Mouse (Mus musculus) CH12.LX (cell line): Measurements from ENCODE around the gene Immp2l. TPM values are rescaled to one million over a fixed set of nuclear protein-coding genes. Genes with fewer than 3 reads are reported as not detected.
A peak's percentile ranks its signal among the peaks of the same experiment; 100 is the strongest.

Experiments used
- DNase-seq: peaks from one replicate; pipeline ENCODE4 v3.0.0-alpha.2; 2013; ENCODE audit errors: extremely low read depth
- H3K27ac ChIP-seq: 2 replicates; pipeline ENCODE4 v1.5.1; 2012; ENCODE audit warnings: low read depth, mild to moderate bottlenecking, control low read depth, moderate library complexity; ENCODE audit not compliant: insufficient read depth
- H3K27me3 ChIP-seq: replicated peaks from 2 replicates; pipeline ENCODE3; 2012; ENCODE audit warnings: inconsistent platforms
- H3K36me3 ChIP-seq, 2 experiments: replicated peaks in 1 of 2; 2 replicates each; pipeline versions ENCODE3 to v1.6.1; 2012; ENCODE audit warnings: inconsistent platforms in 1 of 2, low read length in 1 of 2, mild to moderate bottlenecking in 1 of 2, mixed read lengths in 1 of 2, moderate library complexity in 1 of 2; ENCODE audit not compliant: control insufficient read depth in 1 of 2, insufficient read depth in 1 of 2
- H3K4me1 ChIP-seq, 2 experiments: 2 replicates each; pipeline ENCODE4 v1.6.1; 2012; ENCODE audit warnings: inconsistent platforms in 1 of 2, moderate library complexity in 1 of 2; ENCODE audit not compliant: insufficient read depth in 2 of 2, control insufficient read depth in 1 of 2
- H3K4me2 ChIP-seq: 2 replicates; pipeline ENCODE4 v1.6.1; 2012; ENCODE audit warnings: low read depth, mild to moderate bottlenecking, control low read depth; ENCODE audit not compliant: poor library complexity, insufficient read depth, severe bottlenecking
- H3K4me3 ChIP-seq, 3 experiments: fragments of 150-350 bp in 1 of 3; sonication (generic) in 1 of 3; replicated peaks in 1 of 3; 2 replicates each; pipeline versions ENCODE3 to v1.5.1; 2011 to 2012; ENCODE audit warnings: low read depth in 2 of 3, low read length in 2 of 3, mild to moderate bottlenecking in 2 of 3, moderate library complexity in 2 of 3, control low read depth in 1 of 3, improper control_type of control experiment in 1 of 3, inconsistent platforms in 1 of 3, mixed read lengths in 1 of 3; ENCODE audit not compliant: poor library complexity in 1 of 3
- H3K79me2 ChIP-seq: replicated peaks from 2 replicates; pipeline ENCODE4 v1.6.1; 2012; ENCODE audit warnings: mild to moderate bottlenecking, moderate library complexity; ENCODE audit not compliant: control insufficient read depth, poor library complexity, insufficient read depth, severe bottlenecking; ENCODE audit errors: extremely low read depth
- H3K9ac ChIP-seq: 2 replicates; pipeline ENCODE4 v1.6.1; 2012; ENCODE audit warnings: low read depth, mild to moderate bottlenecking, control low read depth, moderate library complexity; ENCODE audit not compliant: insufficient read depth
- H3K9me3 ChIP-seq: replicated peaks from 2 replicates; pipeline ENCODE3; 2012; ENCODE audit warnings: low read length, inconsistent platforms, mixed read lengths
- CHD2 ChIP-seq: IDR thresholded peaks from 2 replicates; pipeline ENCODE4 v1.6.1; 2011; ENCODE audit warnings: low read length, improper control_type of control experiment
- E2F4 ChIP-seq: IDR thresholded peaks from 2 replicates; pipeline ENCODE4 v1.6.1; 2011; ENCODE audit warnings: low read depth, low read length, improper control_type of control experiment; ENCODE audit not compliant: insufficient replicate concordance
- ELF1 ChIP-seq: IDR thresholded peaks from 2 replicates; pipeline ENCODE4 v1.6.1; 2014; ENCODE audit warnings: low read depth, mild to moderate bottlenecking, inconsistent platforms, low read length, improper control_type of control experiment
- EP300 ChIP-seq: IDR thresholded peaks from 2 replicates; pipeline ENCODE4 v1.6.1; 2011; ENCODE audit warnings: low read length, improper control_type of control experiment
- ETS1 ChIP-seq: conservative IDR thresholded peaks from 2 replicates; pipeline ENCODE4 v1.6.1; 2012; ENCODE audit warnings: low read depth, mild to moderate bottlenecking, inconsistent platforms, low read length, improper control_type of control experiment, moderate library complexity
- GABPA ChIP-seq: IDR thresholded peaks from 2 replicates; pipeline ENCODE4 v1.6.1; 2012; ENCODE audit warnings: low read depth, low read length, improper control_type of control experiment, inconsistent platforms; ENCODE audit not compliant: insufficient replicate concordance
- HCFC1 ChIP-seq: IDR thresholded peaks from 2 replicates; pipeline ENCODE4 v1.6.1; 2012; ENCODE audit warnings: low read depth, mild to moderate bottlenecking, inconsistent platforms, low read length, improper control_type of control experiment
- IRF4 ChIP-seq: IDR thresholded peaks from 2 replicates; pipeline ENCODE4 v1.6.1; 2014; ENCODE audit warnings: low read depth, mild to moderate bottlenecking, inconsistent platforms, low read length, improper control_type of control experiment
- JUN ChIP-seq: IDR thresholded peaks from 2 replicates; pipeline ENCODE4 v1.6.1; 2011; ENCODE audit warnings: low read depth, mild to moderate bottlenecking, low read length, improper control_type of control experiment, moderate library complexity; ENCODE audit not compliant: insufficient read depth
- KAT2A ChIP-seq: IDR thresholded peaks from 2 replicates; pipeline ENCODE4 v1.6.1; 2012; ENCODE audit warnings: low read length, improper control_type of control experiment, inconsistent platforms; ENCODE audit not compliant: insufficient replicate concordance
- MAFK ChIP-seq: IDR thresholded peaks from 2 replicates; pipeline ENCODE4 v1.6.1; 2011; ENCODE audit warnings: low read length, improper control_type of control experiment; ENCODE audit not compliant: insufficient replicate concordance
- MAX ChIP-seq: IDR thresholded peaks from 2 replicates; pipeline ENCODE4 v1.6.1; 2011; ENCODE audit warnings: low read length, improper control_type of control experiment
- MAZ ChIP-seq: IDR thresholded peaks from 2 replicates; pipeline ENCODE4 v1.6.1; 2012; ENCODE audit warnings: low read depth, mild to moderate bottlenecking, inconsistent platforms, low read length, improper control_type of control experiment, moderate library complexity
- MXI1 ChIP-seq: IDR thresholded peaks from 2 replicates; pipeline ENCODE4 v1.6.1; 2011; ENCODE audit warnings: mild to moderate bottlenecking, low read depth, low read length, improper control_type of control experiment
- MYC ChIP-seq: IDR thresholded peaks from 2 replicates; pipeline ENCODE4 v1.6.1; 2011; ENCODE audit warnings: low read depth, mild to moderate bottlenecking, improper control_type of control experiment, low read length
- NELFE ChIP-seq: IDR thresholded peaks from 2 replicates; pipeline ENCODE4 v1.6.1; 2011; ENCODE audit warnings: low read depth, low read length, improper control_type of control experiment
- PAX5 ChIP-seq: IDR thresholded peaks from 2 replicates; pipeline ENCODE4 v1.6.1; 2012; ENCODE audit warnings: low read length, inconsistent platforms, mixed read lengths
- POLR2AphosphoS2 ChIP-seq: IDR thresholded peaks from 2 replicates; pipeline ENCODE4 v1.6.1; 2011; ENCODE audit warnings: low read depth, low read length, improper control_type of control experiment
- RAD21 ChIP-seq: IDR thresholded peaks from 2 replicates; pipeline ENCODE4 v1.6.1; 2011; ENCODE audit warnings: low read depth, mild to moderate bottlenecking, low read length, improper control_type of control experiment, moderate library complexity
- SIN3A ChIP-seq: IDR thresholded peaks from 2 replicates; pipeline ENCODE4 v1.6.1; 2012; ENCODE audit warnings: low read length, improper control_type of control experiment, inconsistent platforms
- TBP ChIP-seq: conservative IDR thresholded peaks from 2 replicates; pipeline ENCODE4 v1.6.1; 2011; ENCODE audit warnings: low read depth, low read length, improper control_type of control experiment
- UBTF ChIP-seq: IDR thresholded peaks from 2 replicates; pipeline ENCODE4 v1.6.1; 2012; ENCODE audit warnings: low read depth, mild to moderate bottlenecking, inconsistent platforms, low read length, improper control_type of control experiment, moderate library complexity
- USF1 ChIP-seq: IDR thresholded peaks from 2 replicates; pipeline ENCODE4 v1.6.1; 2014; ENCODE audit warnings: low read depth, mild to moderate bottlenecking, inconsistent platforms, low read length, improper control_type of control experiment
- ZC3H11A ChIP-seq: IDR thresholded peaks from 2 replicates; pipeline ENCODE4 v1.6.1; 2012; ENCODE audit warnings: low read depth, mild to moderate bottlenecking, inconsistent platforms, low read length, improper control_type of control experiment
- ZMIZ1 ChIP-seq: IDR thresholded peaks from 2 replicates; pipeline ENCODE4 v1.6.1; 2012; ENCODE audit warnings: low read depth, mild to moderate bottlenecking, inconsistent platforms, low read length, improper control_type of control experiment
- ZNF384 ChIP-seq: IDR thresholded peaks from 2 replicates; pipeline ENCODE4 v1.6.1; 2012; ENCODE audit warnings: low read depth, low read length, improper control_type of control experiment, inconsistent platforms
- dilution Hi-C: fragments of 300-500 bp; cut with MboI; formaldehyde crosslinking; loops from 2 replicates; pipeline ENCODE4 v1.14.3; 2020; ENCODE audit warnings: low sequenced_read_pairs; ENCODE audit not compliant: extremely low pct_unique_long_range_greater_than_20kb, extremely low pct_ligation_motif_present
- in situ Hi-C: fragments of 300-500 bp; cut with MboI; formaldehyde crosslinking; loops from 3 replicates; pipeline ENCODE4 v1.14.3; 2019; ENCODE audit warnings: low sequenced_read_pairs, low pct_ligation_motif_present, low pct_unique_long_range_greater_than_20kb, mixed read lengths
- polyA plus RNA-seq: library from polyadenylated mRNA; unstranded; fragments of >175 nt; gene quantifications from 2 replicates; pipeline ENCODE4 v1.2.1, GENCODE M21; 2012; ENCODE audit warnings: low read depth; ENCODE audit not compliant: insufficient read length
- total RNA-seq, 2 experiments: library from RNA; depleted of rRNA; stranded (reverse); fragments of 300-350 nt in 1 of 2; fragments of >200 nt in 1 of 2; gene quantifications; 2 replicates each; pipeline ENCODE4 v1.2.3; 2012 to 2014

Immp2l gene
- total and polyA plus RNA-seq, 3 experiments = 4.8 to 16.5 (median 9.9) TPM

DNA sequence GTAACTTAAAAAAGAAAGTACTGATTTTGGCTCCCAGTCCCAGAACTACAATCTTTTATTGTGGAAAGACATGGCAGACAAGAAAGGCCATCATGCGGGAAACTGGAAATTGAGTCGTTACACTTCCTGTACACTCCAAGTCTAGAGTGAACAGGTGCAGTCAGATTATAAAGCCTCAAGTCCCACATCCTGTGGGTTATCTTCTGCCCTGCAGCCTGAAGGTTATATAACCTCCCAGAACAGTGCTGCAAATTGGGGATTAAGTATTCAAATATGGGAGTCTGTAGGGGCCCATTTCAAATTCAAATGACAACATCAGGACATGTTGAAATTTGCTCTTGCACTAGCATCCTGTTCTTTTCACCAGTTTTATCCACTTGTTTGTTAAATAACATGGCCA is 301.9 kb downstream of the Immp2l start:
- H3K27ac ChIP-seq = no peak overlapping the region
- peaks cover 0 to 6% of the 10 kb centered on the region in 2 experiments; a peak in 1 of 4 replicates for H3K4me1 ChIP-seq
- dilution Hi-C loops = no loop called here
- no peaks in the 10 kb centered on the region for H3K9me3 ChIP-seq
- H3K36me3 ChIP-seq = no peaks in the 10 kb centered on the region
- TF ChIP-seq KAT2A (no peak), EP300 (no peak), HCFC1 (no peak), ZC3H11A (no peak), IRF4 (no peak), GABPA (no peak), MYC (no peak), CHD2 (no peak), ELF1 (no peak), ZNF384 (no peak), USF1 (no peak), MXI1 (no peak), MAZ (no peak), MAX (no peak), NELFE (no peak), ETS1 (no peak), TBP (no peak), SIN3A (no peak)
- TF ChIP-seq, all 38 proteins: peak for 0
- in situ Hi-C loops = no loop called here
- Histone ChIP-seq H3K9ac (no peak overlapping the region), H3K27me3 (no peaks in the 10 kb centered on the region), H3K4me3 (no peak overlapping the region), H3K79me2 (no peaks in the 10 kb centered on the region), H3K4me2 (no peak overlapping the region)
- peak; percentile 6 for DNase-seq

- no peak overlapping the region for H3K27ac ChIP-seq
- H3K4me2 ChIP-seq = no peak overlapping the region
- in situ Hi-C loops (no loop called here), dilution Hi-C loops (no loop called here)
- peaks cover 0 to 10% of the 10 kb centered on the region in 2 experiments; a peak in 1 of 4 replicates for H3K4me1 ChIP-seq
- no peak for TF ChIP-seq E2F4
- no peak for TF ChIP-seq KAT2A
- no peak for TF ChIP-seq ZMIZ1
- no peak for TF ChIP-seq JUN
- no peak for TF ChIP-seq POLR2AphosphoS2
- TF ChIP-seq CHD2 = no peak
- TF ChIP-seq ELF1 = no peak
- TF ChIP-seq MXI1 = no peak
- TF ChIP-seq ZNF384 = no peak
- no peak for TF ChIP-seq EP300
- TF ChIP-seq MAFK = no peak
- no peak for TF ChIP-seq UBTF
- TF ChIP-seq RAD21 = no peak
- no peak for TF ChIP-seq TBP
- no peak for TF ChIP-seq PAX5
- H3K4me3 ChIP-seq = no peak overlapping the region
- no peak overlapping the region for H3K9ac ChIP-seq
- DNase-seq = peak; percentile 13
- H3K36me3 ChIP-seq = no peaks in the 10 kb centered on the region
- no peaks in the 10 kb centered on the region for H3K79me2 ChIP-seq
- H3K27me3 ChIP-seq = no peaks in the 10 kb centered on the region
- no peaks in the 10 kb centered on the region for H3K9me3 ChIP-seq
Measured at GRCm38 (mm10) chr12:41330988-41331671, 307.2 kb downstream of the Immp2l start.
